Mouse (Mus musculus): ENCODE data around the gene Ubash3b. TPM values are rescaled to one million over a fixed set of nuclear protein-coding genes. Genes with fewer than 3 reads are reported as not detected.

The Ubash3b gene
- total RNA-seq, 1 experiment, result 2.8 TPM

DNA sequence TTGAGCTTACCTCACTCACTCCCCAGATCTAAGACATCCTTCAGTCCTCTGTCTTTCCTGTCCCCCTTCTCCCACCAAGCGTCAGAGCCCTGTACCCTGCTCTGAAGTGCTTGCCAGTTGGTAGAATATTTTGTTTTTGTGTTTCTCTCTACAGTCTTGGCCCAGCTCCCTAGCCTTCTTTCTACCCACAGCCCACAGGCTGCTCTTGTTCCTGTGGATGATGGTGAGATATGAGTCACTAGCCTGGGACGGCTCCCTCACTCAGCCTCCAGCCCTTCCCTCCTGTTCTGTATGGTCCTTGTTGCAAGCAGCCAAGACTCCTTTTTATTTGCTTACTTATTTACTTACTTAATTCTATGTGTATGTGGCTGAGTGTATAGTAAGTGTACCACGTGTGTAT lies 141.0 kb downstream of the Ubash3b start:
- DNase-seq (ENCODE audit: low read depth, low spot score), result no peak
- Histone ChIP-seq H3K9me3 (ENCODE audit: control insufficient read depth, insufficient read depth, low read depth, low read length) (no peaks in the 10 kb centered on the region), H3K9ac (ENCODE audit: insufficient read depth, low read depth, low read length, poor library complexity, severe bottlenecking) (no peak overlapping the region), H3K4me1 (ENCODE audit: control insufficient read depth in 2 of 2, insufficient read depth in 2 of 2, low read length in 2 of 2, poor library complexity in 1 of 2) (peaks cover 0 to 1% of the 10 kb centered on the region in 2 experiments; a peak in 1 of 4 replicates), H3K36me3 (ENCODE audit: control insufficient read depth, insufficient read depth, low read length, poor library complexity, severe bottlenecking) (no peaks in the 10 kb centered on the region), H3K4me3 (ENCODE audit: insufficient read depth in 1 of 2, low read depth in 1 of 2, low read length in 2 of 2, poor library complexity in 1 of 2, severe bottlenecking in 1 of 2) (no peak overlapping the region), H3K27ac (ENCODE audit: insufficient read depth, low read depth, low read length, poor library complexity, severe bottlenecking) (no peak overlapping the region)
- in situ Hi-C loops (cut with MboI; ENCODE audit: low sequenced_read_pairs in 2 of 2, unreplicated experiment in 2 of 2), result loop anchor here in 1 of 2 experiments (10.0 kb wide), 1 partner anchor 186 kb away; no protein-coding TSS in a partner anchor
- no peak for TF ChIP-seq CHD2 (IDR thresholded peaks at IDR 0.05; ENCODE audit: low read depth, low read length)
- no peak for TF ChIP-seq ZNF384 (IDR thresholded peaks at IDR 0.05; ENCODE audit: low read depth, low read length)
- TF ChIP-seq HCFC1 (IDR thresholded peaks at IDR 0.05; ENCODE audit: borderline replicate concordance, insufficient read depth, low read length), result no peak
- TF ChIP-seq ZC3H11A (IDR thresholded peaks at IDR 0.05; ENCODE audit: borderline replicate concordance, low read depth, low read length), result no peak
- TF ChIP-seq MAFK (IDR thresholded peaks at IDR 0.05; ENCODE audit: insufficient read depth, low read depth, low read length), result no peak

DNA sequence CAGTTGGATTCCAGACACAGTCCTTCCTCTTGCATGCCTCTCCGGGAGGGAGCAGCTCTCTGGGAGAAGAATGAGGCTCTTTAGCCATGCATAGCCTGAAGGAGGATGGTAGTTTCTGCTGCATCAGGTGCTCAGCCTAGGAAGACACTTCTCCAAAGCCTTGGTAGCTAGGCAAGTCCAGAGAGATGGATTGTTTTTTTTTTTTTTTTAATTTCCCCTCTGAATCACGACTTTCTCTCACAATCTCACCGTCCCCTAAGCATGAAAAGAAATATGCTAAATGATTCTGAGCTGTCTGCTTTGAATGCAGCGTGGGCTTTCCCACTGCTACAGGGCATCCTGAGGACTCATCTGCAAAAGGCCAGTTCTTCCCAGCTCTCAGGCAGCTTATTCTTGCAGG lies 147.0 kb downstream of the Ubash3b start:
- H3K36me3 ChIP-seq (ENCODE audit: control insufficient read depth, insufficient read depth, low read length, poor library complexity, severe bottlenecking), result no peaks in the 10 kb centered on the region
- H3K27ac ChIP-seq (ENCODE audit: insufficient read depth, low read depth, low read length, poor library complexity, severe bottlenecking), result no peak overlapping the region
- TF ChIP-seq MAFK (IDR thresholded peaks at IDR 0.05; ENCODE audit: insufficient read depth, low read depth, low read length) (no peak), CHD2 (IDR thresholded peaks at IDR 0.05; ENCODE audit: low read depth, low read length) (no peak), ZC3H11A (IDR thresholded peaks at IDR 0.05; ENCODE audit: borderline replicate concordance, low read depth, low read length) (no peak), HCFC1 (IDR thresholded peaks at IDR 0.05; ENCODE audit: borderline replicate concordance, insufficient read depth, low read length) (no peak), ZNF384 (IDR thresholded peaks at IDR 0.05; ENCODE audit: low read depth, low read length) (no peak)
- H3K4me1 ChIP-seq (ENCODE audit: control insufficient read depth in 2 of 2, insufficient read depth in 2 of 2, low read length in 2 of 2, poor library complexity in 1 of 2), result no peaks in the 10 kb centered on the region
- DNase-seq (ENCODE audit: low read depth, low spot score), result no peak
- H3K9ac ChIP-seq (ENCODE audit: insufficient read depth, low read depth, low read length, poor library complexity, severe bottlenecking), result no peak overlapping the region
- H3K4me3 ChIP-seq (ENCODE audit: insufficient read depth in 1 of 2, low read depth in 1 of 2, low read length in 2 of 2, poor library complexity in 1 of 2, severe bottlenecking in 1 of 2), result no peak overlapping the region
- no peaks in the 10 kb centered on the region for H3K9me3 ChIP-seq (ENCODE audit: control insufficient read depth, insufficient read depth, low read depth, low read length)
- in situ Hi-C loops (cut with MboI; ENCODE audit: low sequenced_read_pairs in 2 of 2, unreplicated experiment in 2 of 2), result no loop called here

DNA sequence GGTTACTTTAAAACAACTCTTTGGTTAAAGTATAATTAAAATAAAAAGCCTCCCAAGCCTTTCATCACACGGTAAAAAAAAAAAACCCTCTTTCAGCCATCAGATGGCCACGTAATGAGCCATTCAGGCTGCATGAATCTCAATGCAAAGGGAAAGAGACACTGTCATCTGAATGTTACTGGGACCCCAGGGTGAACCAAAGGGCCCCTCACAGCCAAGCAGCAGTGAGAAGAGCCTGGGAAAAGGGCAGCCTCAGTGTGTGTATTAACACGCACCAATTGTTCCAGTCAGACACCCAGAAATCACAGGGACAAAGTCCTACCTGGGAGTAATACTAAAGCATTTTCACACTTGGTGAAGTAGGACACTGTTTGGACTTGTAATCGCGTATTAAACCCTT lies 149.0 kb downstream of the Ubash3b start:
- Histone ChIP-seq H3K4me1 (ENCODE audit: control insufficient read depth in 2 of 2, insufficient read depth in 2 of 2, low read length in 2 of 2, poor library complexity in 1 of 2) (no peaks in the 10 kb centered on the region), H3K36me3 (ENCODE audit: control insufficient read depth, insufficient read depth, low read length, poor library complexity, severe bottlenecking) (no peaks in the 10 kb centered on the region), H3K9ac (ENCODE audit: insufficient read depth, low read depth, low read length, poor library complexity, severe bottlenecking) (no peak overlapping the region), H3K9me3 (ENCODE audit: control insufficient read depth, insufficient read depth, low read depth, low read length) (no peaks in the 10 kb centered on the region), H3K27ac (ENCODE audit: insufficient read depth, low read depth, low read length, poor library complexity, severe bottlenecking) (no peak overlapping the region), H3K4me3 (ENCODE audit: insufficient read depth in 1 of 2, low read depth in 1 of 2, low read length in 2 of 2, poor library complexity in 1 of 2, severe bottlenecking in 1 of 2) (no peak overlapping the region)
- in situ Hi-C loops (cut with MboI; ENCODE audit: low sequenced_read_pairs in 2 of 2, unreplicated experiment in 2 of 2), result no loop called here
- no peak for DNase-seq (ENCODE audit: low read depth, low spot score)
- TF ChIP-seq HCFC1 (IDR thresholded peaks at IDR 0.05; ENCODE audit: borderline replicate concordance, insufficient read depth, low read length) (no peak), CHD2 (IDR thresholded peaks at IDR 0.05; ENCODE audit: low read depth, low read length) (no peak), MAFK (IDR thresholded peaks at IDR 0.05; ENCODE audit: insufficient read depth, low read depth, low read length) (no peak), ZNF384 (IDR thresholded peaks at IDR 0.05; ENCODE audit: low read depth, low read length) (no peak), ZC3H11A (IDR thresholded peaks at IDR 0.05; ENCODE audit: borderline replicate concordance, low read depth, low read length) (no peak)

DNA sequence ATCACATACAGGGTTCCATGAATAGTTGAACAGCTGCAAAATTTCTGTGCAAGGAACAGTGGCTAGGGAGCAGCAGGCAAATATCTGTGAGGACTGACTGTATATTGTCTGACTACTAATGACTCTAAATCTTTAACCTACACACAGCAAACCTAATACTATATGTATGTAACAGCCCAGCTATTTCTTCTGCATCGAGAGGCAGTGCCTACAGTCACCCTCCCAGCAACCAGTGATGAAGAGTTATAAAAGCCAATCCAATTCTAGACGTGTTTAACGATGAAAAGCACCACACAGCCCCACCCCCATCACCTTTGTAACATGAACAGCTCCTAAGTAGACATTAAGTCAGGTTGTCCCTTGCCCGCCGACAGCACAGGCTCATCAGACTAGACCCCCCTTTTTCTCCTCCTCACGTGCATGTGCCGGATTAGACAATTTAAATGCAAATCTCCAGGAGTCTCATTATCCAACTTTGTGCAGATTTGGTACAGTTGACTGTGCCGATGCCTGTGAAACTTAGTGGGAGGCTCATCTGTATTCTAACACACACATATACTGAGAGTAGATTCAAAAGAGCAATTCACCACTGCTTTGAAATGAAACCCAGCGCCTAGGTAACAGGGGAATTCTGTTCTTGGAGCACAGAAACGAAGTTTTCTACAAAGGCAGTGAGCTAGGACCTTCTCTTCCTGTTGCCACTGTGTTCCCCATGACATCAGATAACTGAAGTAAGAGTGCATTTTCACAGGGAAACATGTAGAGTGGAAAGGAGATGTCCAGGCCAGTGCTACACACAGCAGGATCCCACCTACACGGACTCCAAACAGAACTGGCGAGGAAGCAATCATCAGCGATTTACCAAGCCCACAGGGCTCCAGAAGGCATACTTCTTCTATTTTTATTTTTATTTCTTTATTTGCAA lies 149.7 kb downstream of the Ubash3b start:
- Histone ChIP-seq H3K4me3 (ENCODE audit: insufficient read depth in 1 of 2, low read depth in 1 of 2, low read length in 2 of 2, poor library complexity in 1 of 2, severe bottlenecking in 1 of 2) (no peak overlapping the region), H3K27ac (ENCODE audit: insufficient read depth, low read depth, low read length, poor library complexity, severe bottlenecking) (no peak overlapping the region), H3K9ac (ENCODE audit: insufficient read depth, low read depth, low read length, poor library complexity, severe bottlenecking) (no peak overlapping the region), H3K4me1 (ENCODE audit: control insufficient read depth in 2 of 2, insufficient read depth in 2 of 2, low read length in 2 of 2, poor library complexity in 1 of 2) (no peaks in the 10 kb centered on the region), H3K9me3 (ENCODE audit: control insufficient read depth, insufficient read depth, low read depth, low read length) (no peaks in the 10 kb centered on the region), H3K36me3 (ENCODE audit: control insufficient read depth, insufficient read depth, low read length, poor library complexity, severe bottlenecking) (no peaks in the 10 kb centered on the region)
- no peak for TF ChIP-seq ZNF384 (IDR thresholded peaks at IDR 0.05; ENCODE audit: low read depth, low read length)
- TF ChIP-seq ZC3H11A (IDR thresholded peaks at IDR 0.05; ENCODE audit: borderline replicate concordance, low read depth, low read length), result no peak
- no peak for TF ChIP-seq CHD2 (IDR thresholded peaks at IDR 0.05; ENCODE audit: low read depth, low read length)
- TF ChIP-seq HCFC1 (IDR thresholded peaks at IDR 0.05; ENCODE audit: borderline replicate concordance, insufficient read depth, low read length), result no peak
- TF ChIP-seq MAFK (IDR thresholded peaks at IDR 0.05; ENCODE audit: insufficient read depth, low read depth, low read length), result no peak
- in situ Hi-C loops (cut with MboI; ENCODE audit: low sequenced_read_pairs in 2 of 2, unreplicated experiment in 2 of 2), result no loop called here
- DNase-seq (ENCODE audit: low read depth, low spot score), result no peak
